Mouse (Mus musculus) kidney, postnatal 36 days (tissue): ENCODE results near the gene Alkbh6.
A peak's percentile ranks its signal among the peaks of the same experiment; 100 is the strongest.

Experiments
- DNase-seq, 2 experiments: peaks; one replicate each; pipeline ENCODE4 v3.0.0; 2021 to 2022; ENCODE audit warnings: mixed read lengths in 2 of 2

Gene Alkbh6

DNA sequence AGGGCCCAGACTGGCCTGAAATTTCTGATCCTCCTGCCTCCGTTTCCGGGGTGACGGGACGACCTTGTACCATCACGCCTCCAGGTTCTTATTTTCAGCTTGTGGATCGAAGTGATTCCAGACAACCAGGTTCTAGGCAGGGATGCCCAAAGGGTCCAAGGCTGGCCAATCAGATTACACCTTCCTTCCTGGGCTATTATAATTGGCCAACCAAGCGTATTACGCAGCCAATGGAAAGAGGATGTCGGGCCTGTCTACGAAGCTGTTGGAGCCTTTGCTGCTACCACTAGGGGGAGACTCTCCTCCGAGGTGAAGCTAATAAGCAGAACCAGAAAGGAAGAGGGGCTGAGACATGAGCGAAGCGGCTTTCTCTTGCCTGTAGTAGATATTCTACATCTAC is 23.4 kb downstream of the Alkbh6 start:
- DNase-seq: peak; percentile 83 to 85

DNA sequence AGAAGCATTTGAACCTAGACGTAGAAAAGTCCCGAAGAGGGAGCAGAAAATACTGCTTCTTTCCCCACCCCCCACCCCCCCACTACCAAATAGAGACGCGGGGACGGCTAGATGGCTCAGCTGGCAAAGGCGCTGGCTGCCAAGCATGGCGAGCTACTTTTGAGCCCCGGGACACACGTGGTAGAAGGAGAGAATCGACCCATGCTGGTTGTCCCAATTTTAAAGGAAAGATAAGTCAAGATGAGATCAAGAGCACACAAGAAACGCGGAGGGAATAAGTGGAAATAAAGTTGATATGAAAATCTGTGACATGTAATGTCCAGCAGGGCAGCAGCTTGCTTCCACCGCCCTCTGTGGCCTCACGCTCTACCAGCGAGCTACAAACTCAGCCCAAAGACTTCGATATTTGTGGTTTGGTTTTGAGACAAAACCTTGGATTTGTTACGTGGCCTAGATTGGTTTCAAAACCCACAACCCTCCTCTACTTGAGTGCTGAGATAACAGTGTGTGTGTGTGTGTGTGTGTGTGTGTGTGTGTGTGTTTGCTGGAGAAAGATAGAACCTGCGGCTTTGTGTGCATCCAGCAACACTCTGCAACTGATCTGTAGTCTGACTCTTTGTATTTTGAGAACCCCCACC is 24.2 kb downstream of the Alkbh6 start:
- DNase-seq: no peak

DNA sequence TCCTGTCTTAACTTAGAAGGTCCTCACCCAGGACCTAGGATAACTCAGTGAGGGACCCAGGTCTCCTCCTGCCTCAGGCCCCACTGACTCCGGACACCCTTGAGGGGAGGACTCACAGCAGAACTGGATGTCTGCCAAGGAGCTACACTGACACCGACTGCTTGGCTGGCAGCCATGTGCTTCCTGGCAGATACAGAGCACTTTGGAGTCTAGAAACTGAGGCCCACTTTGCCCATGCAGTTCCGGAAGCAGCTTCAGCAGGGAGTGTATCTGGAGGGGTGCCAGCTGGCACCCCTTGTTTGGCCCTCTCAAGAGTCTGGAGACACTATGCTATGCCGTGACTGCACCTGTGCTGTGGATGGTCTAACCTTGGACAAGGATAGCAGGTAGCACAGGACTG is 24.9 kb downstream of the Alkbh6 start:
- peak; percentile 92 to 93 for DNase-seq

DNA sequence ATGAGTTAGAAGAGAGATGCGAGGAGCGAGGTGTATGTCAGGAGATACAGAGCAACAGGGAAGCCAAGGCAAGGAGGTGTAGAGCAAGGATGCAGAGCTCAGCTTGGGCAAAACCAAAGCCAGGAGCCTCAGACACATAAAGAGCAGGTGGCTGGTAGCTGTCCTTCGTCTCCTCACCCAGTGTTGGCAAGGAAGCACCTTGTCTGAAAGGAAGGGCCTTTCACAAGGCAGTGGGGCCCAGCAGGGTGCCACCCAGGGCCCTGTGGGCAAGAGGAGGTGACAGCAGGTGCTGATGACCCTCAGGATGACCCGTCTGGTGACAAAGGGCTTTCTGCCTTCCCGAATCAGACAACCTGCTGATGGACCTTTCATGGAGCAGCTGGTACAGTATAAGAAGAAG is 26.0 kb downstream of the Alkbh6 start:
- DNase-seq: no peak

DNA sequence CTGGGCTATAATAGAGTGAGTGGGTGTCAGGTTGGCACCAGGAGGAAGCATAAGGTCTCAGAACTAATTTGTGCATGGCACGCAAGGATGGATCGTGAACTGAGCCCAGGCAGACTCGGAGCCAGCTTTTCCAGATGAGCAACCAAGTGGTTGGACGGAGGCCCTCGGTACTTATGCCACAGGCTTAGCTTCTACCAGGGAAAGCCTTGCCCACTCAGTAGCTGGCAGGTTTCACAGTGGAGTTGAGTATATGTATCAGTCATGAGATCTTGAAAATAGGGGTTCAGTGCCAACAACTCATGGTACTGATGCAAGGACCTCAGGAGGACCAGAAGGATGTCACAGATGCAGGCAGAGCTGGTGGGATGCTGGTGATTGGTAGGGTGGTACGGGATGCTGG is 27.2 kb downstream of the Alkbh6 start:
- DNase-seq: no peak

DNA sequence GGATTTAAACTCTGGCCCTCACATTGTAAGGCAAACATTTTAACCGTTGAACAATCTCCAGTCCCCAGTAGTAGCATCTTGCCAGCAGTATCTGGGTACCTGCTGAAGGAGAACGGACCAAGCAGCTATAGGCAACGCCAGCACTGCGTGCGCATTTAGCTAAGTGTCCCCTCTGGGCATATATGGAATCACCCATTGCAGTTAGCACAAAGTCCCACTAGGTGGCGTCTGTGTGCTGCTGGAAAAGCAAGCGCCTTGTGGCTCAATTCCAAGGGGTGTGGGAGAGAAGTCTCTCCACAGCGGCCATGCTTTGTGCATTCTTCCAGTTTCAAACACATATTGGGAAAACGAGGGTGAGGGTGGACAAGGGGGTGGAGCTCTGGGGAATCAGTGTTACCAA is 27.9 kb downstream of the Alkbh6 start:
- DNase-seq: peak; percentile 84 to 91

DNA sequence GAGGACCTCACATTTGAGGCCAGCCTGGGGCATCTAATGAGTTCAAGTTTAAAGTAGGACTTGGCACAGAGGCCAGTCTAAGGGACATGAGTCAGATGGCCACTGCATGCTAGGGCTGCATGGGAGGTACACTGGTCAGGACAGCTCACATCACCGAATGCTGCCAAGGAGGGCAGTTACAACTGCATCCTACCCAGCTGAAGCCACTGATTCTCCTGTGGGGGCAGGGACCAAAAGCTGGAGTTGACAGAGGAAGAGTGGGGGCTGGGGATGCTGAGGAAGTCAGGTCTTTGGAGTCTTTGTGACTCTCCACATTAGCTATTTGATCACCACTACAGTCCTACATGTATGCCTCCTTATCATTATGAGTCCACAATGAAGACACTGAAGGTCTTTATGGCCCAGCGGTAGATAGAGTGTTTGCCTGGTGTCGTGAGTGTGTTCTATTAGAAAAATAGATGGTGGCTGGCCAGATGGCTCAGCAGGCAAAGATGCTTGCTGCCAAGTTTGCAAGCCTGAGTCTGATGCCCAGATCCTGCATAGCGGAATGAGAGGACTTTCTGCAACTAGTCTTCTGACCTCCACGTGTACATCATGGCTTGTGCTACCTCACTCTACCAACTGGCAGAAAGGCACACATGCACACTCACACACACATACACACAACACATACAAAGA is 31.1 kb downstream of the Alkbh6 start:
- no peak for DNase-seq

DNA sequence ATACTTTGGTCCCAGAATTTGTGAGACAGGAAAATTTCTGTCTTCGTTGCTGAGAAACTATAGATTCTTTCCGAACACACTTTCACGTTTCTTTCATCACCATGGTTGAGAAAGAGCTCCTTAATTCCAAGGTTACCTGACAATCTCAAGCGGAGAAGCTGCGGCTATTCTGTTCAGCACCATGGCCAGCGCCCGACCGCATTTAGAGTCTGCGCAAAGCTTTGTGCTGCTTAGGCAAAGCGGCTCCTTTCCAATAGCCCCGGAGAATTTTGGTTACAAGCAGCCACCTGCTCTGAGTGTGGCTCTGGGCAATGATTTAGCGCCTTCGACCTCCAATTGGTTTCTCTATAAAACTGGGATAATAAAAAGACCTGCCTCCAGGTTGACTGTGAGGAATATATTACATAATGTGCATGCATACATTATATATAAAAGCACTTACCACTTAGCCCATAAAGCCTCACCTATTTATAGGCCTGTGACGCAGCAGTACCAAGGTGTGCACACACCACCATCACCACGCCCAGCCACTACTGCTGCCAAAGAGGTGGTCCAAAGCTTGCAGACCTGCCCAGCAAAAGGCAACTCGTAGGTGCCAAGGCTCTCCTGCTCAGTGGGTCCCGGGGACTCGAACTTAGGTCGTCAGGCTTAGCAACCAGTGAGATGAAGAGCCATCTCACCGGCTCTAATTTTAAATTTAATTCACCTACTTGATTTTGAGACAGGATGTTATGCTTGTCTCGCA is 38.3 kb downstream of the Alkbh6 start:
- DNase-seq: peak; percentile 65 to 92

DNA sequence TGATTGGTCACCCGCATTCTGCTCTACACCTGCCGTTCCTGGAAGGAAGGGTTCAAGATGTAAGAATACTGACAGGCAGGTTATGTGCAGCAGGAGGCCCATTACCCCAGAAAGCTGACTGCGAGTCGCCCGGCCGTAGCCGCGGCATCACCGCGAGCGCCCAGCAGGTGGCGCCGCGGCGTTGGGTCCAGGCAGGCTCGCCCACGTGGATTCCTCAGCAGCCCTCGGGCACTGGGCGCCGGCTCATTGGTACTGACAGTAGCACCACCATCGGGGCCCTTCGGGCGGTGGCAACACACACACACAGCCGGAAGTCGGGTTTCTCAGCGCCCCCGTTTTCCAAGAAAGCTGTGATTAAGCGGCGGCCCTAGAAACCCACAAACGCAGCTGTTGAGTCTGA is 39.3 kb downstream of the Alkbh6 start:
- peak; percentile 55 to 82 for DNase-seq

DNA sequence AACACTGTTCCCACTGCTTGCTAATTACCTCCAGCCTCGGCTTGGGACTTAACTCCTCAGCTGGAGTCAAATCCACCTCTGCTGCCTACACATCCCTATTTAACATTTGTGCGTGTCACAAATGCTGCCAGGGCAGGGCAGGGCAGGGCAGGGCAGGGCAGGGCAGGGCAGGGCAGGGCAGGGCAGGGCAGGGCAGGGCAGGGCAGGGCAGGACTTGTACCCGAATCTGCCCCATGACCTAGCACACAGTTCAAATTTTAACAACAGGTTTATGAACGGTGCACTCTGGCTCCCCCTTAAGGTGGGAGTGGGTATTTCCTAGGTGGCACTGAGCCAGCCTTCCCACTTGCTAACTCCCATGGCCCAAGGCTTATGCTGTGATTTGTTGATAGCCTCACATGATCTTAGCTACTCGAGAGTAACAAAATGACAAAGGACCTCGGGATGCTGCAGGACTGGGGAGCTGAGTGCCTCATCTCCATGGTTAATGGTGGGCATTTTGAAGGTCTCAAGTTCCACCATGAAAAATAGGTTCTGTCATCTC is 44.8 kb downstream of the Alkbh6 start:
- DNase-seq: peak; percentile 80 to 81

DNA sequence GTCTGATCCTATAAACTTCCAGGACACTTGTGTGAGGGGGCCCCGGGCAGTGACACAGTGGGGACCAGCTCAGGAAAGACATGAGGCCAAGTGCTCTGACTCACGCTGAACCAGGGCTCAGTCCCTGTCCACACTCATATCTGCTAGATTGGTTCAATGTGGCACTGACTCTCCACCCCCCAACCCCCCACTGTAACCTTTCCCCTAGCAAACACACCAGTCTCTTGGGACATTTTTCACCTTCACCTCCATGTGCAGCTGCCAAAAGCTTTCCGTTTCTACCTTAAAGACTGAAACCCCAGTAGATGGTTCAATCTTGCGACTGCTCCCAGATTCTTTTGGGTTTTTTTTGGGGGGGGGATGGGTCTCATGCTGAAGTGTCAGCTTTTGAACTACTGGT is 45.5 kb downstream of the Alkbh6 start:
- no peak for DNase-seq

DNA sequence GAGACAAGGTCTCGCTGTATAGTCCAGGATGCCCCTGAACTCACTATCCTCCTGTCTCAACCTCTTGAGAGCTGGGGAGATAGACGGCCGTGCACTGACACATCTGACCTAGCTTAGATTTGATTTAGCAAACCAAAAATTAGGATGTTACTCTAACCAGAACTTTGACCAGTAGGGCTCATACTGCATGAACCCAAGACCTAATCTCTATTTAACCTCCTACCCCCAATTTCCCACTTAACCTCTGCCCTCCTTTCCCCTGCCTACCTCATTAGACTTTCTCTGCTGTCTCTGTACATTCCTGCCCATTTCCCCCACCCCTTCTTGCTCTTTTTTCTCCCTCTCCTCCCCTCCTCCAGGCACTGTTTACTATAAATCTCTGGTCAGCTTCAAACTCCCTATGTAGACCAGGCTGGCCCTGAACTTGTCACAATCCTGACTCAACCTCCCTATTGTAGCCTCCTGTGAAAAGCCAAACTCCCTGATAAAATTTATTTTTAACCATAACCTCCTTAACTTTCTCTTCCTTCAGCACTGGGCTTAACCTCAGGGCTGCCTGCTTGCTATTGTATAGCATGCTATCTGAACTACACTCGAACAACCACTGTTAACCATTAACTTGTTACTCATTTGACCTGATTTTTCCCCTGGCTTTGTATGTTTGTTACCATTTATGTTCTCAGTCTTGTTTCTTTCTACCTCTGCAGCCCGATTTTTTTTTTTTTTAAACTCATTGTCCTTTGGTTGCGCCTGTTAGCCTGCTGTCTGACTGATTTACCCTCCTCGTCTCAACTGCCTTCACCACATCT is 50.1 kb downstream of the Alkbh6 start:
- peak in 1 of 2 experiments; percentile 59 for DNase-seq

DNA sequence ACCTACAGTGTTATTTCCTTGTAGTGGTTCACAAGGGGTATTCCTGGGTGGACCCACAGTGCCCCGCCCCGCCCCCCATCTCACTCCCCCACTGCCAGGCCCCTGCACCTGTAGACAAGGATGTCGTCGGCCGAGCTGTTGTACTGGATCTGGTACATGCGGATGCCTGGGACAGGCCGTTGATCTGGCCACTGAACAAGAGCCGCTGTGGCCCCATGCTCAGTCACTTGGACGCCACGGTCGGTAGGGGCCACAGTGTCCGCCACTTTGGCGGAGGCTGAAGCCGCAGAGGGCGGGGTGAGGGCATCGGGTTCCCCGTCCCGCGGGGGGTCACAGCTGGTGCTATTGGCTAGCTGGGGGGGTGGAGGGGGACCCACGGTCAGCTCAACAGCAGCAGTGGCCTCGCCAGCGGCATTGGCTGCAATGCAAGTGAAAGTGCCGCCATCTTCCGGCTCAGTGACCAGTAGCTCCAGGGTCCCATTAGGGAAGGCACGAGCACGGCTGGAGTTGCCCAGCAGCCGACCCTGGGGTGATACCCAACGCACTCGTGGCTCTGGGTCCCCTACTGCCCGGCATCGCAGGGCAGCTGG is 50.9 kb downstream of the Alkbh6 start:
- peak; percentile 39 to 51 for DNase-seq

DNA sequence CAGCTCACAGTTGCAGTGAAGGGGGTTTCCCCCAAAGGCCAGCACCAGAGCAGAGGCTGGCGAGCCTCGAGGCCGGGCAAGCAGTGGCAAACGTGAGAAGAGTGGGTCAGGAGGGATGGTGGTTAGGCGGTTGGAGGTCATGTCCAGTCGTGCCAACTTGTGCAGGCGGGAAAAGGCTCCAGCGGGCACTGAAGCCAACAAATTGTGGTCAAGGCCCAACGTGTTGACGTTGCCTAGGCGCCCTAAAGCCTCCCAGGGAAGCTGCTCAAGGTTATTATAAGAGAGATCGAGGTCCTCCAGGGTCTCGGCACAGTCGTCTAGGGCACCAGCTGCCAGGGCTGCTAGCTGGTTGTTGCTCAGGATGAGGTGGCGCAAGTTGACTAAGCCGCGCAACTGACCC is 51.5 kb downstream of the Alkbh6 start:
- no peak for DNase-seq

DNA sequence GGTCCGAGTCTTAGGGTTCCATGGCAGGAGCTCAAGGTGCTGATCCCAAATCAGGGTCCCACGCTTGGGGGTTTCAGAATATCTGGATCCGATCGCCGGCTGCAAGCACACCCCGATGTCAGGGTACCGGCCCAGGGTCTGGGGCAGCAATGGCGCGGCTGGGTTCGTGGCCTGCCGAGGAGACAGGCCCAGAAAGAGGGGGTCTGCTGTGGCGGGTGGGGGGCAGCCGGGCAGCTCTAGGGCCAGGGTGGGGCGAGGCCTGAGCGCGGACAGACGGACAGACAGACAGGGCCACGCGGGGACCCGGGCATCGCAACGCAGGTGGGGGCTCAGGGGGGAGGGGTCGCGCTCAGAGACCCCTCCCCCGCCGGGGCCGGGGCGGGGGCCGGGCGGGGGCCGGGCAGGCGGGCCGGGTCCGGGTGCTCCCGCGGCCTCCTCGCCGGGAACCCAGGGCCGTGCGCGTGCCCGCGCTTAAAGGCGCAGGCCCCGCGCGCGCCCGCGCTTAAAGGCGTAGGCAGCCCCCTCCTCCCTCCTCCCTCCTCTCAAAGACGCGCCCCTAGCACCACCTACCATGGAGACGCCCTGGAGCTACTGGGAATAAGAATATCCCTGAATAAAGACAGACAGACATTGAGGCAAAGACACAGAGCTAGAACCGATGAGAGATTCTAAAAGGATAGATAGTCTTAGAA is 54.3 kb downstream of the Alkbh6 start, which contains the start of gene Lrfn3:
TSS of gene Lrfn3 (minus strand) at position 121 of the 692 bp plus-strand sequence.
- peak; percentile 55 to 72 for DNase-seq

DNA sequence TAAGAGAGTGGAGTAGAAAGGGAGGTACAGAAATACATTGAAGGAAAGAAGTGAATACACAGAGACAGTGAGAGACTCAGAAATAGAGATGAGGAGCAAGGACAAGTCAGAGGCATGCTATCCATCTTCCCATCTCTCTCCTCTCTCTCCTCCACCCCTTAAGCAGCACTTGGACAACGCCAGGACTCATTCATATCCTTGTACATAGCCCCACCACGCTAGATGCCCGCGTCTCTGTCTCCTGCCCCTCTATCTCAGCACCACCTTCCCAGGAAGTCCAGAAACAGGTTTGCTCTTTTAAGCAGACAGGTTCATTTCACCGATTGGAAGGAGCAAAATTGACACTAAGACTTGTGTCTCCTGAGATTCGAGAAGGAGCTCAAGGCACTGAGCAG is 54.8 kb downstream of the Alkbh6 start:
- no peak for DNase-seq
